In the genomic region with DNA sequence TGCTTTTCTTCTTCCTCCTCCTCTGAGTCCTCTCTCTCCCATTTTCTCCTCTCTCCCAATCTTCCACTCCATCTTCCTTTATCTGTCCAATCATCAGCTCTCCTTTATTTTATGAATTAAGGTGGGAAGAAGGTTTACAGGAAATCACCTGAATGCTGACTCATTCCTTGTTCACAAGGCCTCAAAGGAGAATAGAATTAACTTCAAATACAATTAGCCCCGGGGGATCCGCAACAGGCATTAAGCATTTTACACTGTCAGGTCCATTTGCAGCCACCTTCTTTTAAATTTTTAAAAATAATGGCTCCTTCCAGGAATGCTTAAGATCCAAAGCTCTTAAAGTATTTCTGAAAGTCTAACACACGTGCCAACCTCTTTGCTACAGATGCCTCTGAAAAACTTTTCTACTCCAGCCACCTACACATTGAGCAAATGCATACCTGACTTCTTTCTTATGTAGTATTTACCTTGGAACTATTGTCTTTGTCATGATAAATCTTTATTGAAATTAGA, we compare ENCODE assay signal across 22 mouse cellular contexts. TPM values are rescaled to one million over a fixed set of nuclear protein-coding genes. Genes with fewer than 3 reads are reported as not detected.
DNase-seq lines count a peak whose midpoint lies in the region; TF ChIP-seq lines count a peak whose summit lies in the region.
"Had no signal": no experiment of that assay in that cellular context is flagged by ENCODE, and none has a peak within 500 bp of the region (broad histone marks: within the 10 kb centered on the region; RNA-seq: fewer than 3 reads in every experiment).

No protein-coding gene starts in this region.

- DNase-seq in ES-E14 (ENCODE audit: low read depth, low spot score), result peak; percentile 45
- peak; percentile 64 for DNase-seq in ZHBTc4 (ENCODE audit: low read depth, low spot score)
- no peak for DNase-seq in spleen, postnatal 10 days (ENCODE audit: low spot score in 2 of 2)
- no peak for DNase-seq in ovary, postnatal 10 days (ENCODE audit: low spot score)
- DNase-seq: adrenal gland, adult 2 months; adrenal gland, postnatal 10 days; adrenal gland, postnatal 25 days; B cell, adult 2 months; cerebellum, adult 11 months; cerebellum, adult 18-20 months; cerebellum, adult 8-10 months; cerebellum, adult 9-11 months; cerebellum, postnatal 14 days; cerebellum, postnatal 36 days; embryo, embryonic 11 days had no signal

- H3K27me3 ChIP-seq in ES-Bruce4 (ENCODE audit: control insufficient read depth, insufficient read depth, low read length, poor library complexity, severe bottlenecking), result no peaks in the 10 kb centered on the region
- H3K27me3 ChIP-seq: CH12.LX; embryonic facial prominence, embryonic 13.5 days; embryonic facial prominence, embryonic 15.5 days; forebrain, embryonic 12.5 days had no signal

- no peak for TF ChIP-seq POLR2A in ES-Bruce4 (IDR thresholded peaks at IDR 0.05; ENCODE audit: insufficient read depth, low read length)

- H3K27ac ChIP-seq in ES-Bruce4 (ENCODE audit: insufficient read depth, low read length) (peak overlapping the region; percentile 94), ES-E14 (ENCODE audit: insufficient read depth, low read depth, low read length, poor library complexity, severe bottlenecking) (peak overlapping the region; percentile 85; the same call in 1 of the 2 replicates)
- H3K27ac ChIP-seq: embryonic facial prominence, embryonic 13.5 days; embryonic facial prominence, embryonic 15.5 days; forebrain, embryonic 10.5 days; forebrain, embryonic 12.5 days had no signal

- H3K36me3 ChIP-seq in ES-Bruce4 (ENCODE audit: control insufficient read depth, insufficient read depth, low read length, poor library complexity, severe bottlenecking), result peaks cover 2% of the 10 kb centered on the region; the same call in 1 of the 2 replicates
- H3K36me3 ChIP-seq in ES-E14 (ENCODE audit: control insufficient read depth, insufficient read depth, low read length, poor library complexity, severe bottlenecking), result no peaks in the 10 kb centered on the region
- H3K36me3 ChIP-seq: embryonic facial prominence, embryonic 13.5 days; embryonic facial prominence, embryonic 15.5 days; forebrain, embryonic 12.5 days had no signal

- H3K4me1 ChIP-seq in ES-Bruce4 (ENCODE audit: control insufficient read depth, insufficient read depth, low read length), result peaks cover 5% of the 10 kb centered on the region
- H3K4me1 ChIP-seq in ES-E14 (ENCODE audit: control insufficient read depth in 2 of 2, insufficient read depth in 2 of 2, low read length in 2 of 2, poor library complexity in 1 of 2), result peaks cover 2 to 4% of the 10 kb centered on the region in 2 experiments; a peak in 1 of 4 replicates
- H3K4me1 ChIP-seq: embryonic facial prominence, embryonic 13.5 days; embryonic facial prominence, embryonic 15.5 days; forebrain, embryonic 10.5 days; forebrain, embryonic 12.5 days had no signal

- no peak for TF ChIP-seq CTCF in ES-Bruce4 (IDR thresholded peaks at IDR 0.05; ENCODE audit: low read depth, low read length)

- no peak for TF ChIP-seq EP300 in ES-Bruce4 (IDR thresholded peaks at IDR 0.05; ENCODE audit: insufficient read depth, low read depth, low read length)

- in situ Hi-C loops in ES-E14 (cut with MboI; ENCODE audit: low sequenced_read_pairs in 2 of 2, unreplicated experiment in 2 of 2), result no loop called here

- H3K9me3 ChIP-seq in ES-Bruce4 (replicated peaks; ENCODE audit: control insufficient read depth, insufficient read depth, low read length, poor library complexity, severe bottlenecking) (no peaks in the 10 kb centered on the region), ES-E14 (ENCODE audit: control insufficient read depth, insufficient read depth, low read depth, low read length) (no peaks in the 10 kb centered on the region)
- H3K9me3 ChIP-seq: embryonic facial prominence, embryonic 13.5 days; embryonic facial prominence, embryonic 15.5 days; forebrain, embryonic 10.5 days; forebrain, embryonic 12.5 days had no signal

- H3K9ac ChIP-seq in ES-Bruce4 (ENCODE audit: low read depth, poor library complexity, severe bottlenecking) (no peak overlapping the region), ES-E14 (ENCODE audit: insufficient read depth, low read depth, low read length, poor library complexity, severe bottlenecking) (no peak overlapping the region)
- H3K9ac ChIP-seq: embryonic facial prominence, embryonic 13.5 days; embryonic facial prominence, embryonic 15.5 days; forebrain, embryonic 12.5 days had no signal

- no peak overlapping the region for H3K4me3 ChIP-seq in ES-Bruce4 (ENCODE audit: low read depth, low read length)
- H3K4me3 ChIP-seq in ES-E14 (ENCODE audit: insufficient read depth in 1 of 2, low read depth in 1 of 2, low read length in 2 of 2, poor library complexity in 1 of 2, severe bottlenecking in 1 of 2), result no peak overlapping the region
- H3K4me3 ChIP-seq: embryonic facial prominence, embryonic 13.5 days; embryonic facial prominence, embryonic 15.5 days; erythroblast, embryonic 14.5 days; forebrain, embryonic 10.5 days; forebrain, embryonic 12.5 days had no signal

TF ChIP-seq in ES-E14, 5 proteins besides CTCF, POLR2A, EP300 and RAD21:
- TF ChIP-seq MAFK (IDR thresholded peaks at IDR 0.05; ENCODE audit: insufficient read depth, low read depth, low read length) (peak; percentile 67; the same call in 1 of the 2 replicates), HCFC1 (IDR thresholded peaks at IDR 0.05; ENCODE audit: borderline replicate concordance, insufficient read depth, low read length) (no peak)

RNA-seq across cellular contexts. Expression of gene Cul3, which starts 24.7 kb away (rescaled TPM):
- polyA plus RNA-seq in ES-Bruce4 (2011; ENCODE audit: insufficient read depth, insufficient read length, low read depth, missing spikeins), result 181 and 196 TPM in 2 replicates
- 53.8 and 89.7 TPM in 2 replicates for total RNA-seq in ES-E14 (2012; rRNA removed)

Comparison
In these comparisons a context has a peak if more than half of its experiments do, and no peak if none do; other contexts are left out.
1. DNase-seq: peak in ES-E14 (single experiment) and ZHBTc4 (single experiment); none in spleen, postnatal 10 days (0 of 2) and ovary, postnatal 10 days (single experiment).